Mouse (Mus musculus): ENCODE measurements at regions not wholly inside any gene's neighbourhood (a gene's known extent, or its start where the extent isn't known, plus 50 kb on each side); places are given as distances from the start of the nearest gene placed in this dataset.

GRCm38 (mm10) chr8:39695331-39695730 lies 979.5 kb upstream of the Adam24 start:
- DNase-seq, result peak in 1 of 2 experiments; percentile 21

GRCm38 (mm10) chr8:39705843-39706242 lies 969.0 kb upstream of the Adam24 start:
- DNase-seq, result no peak

GRCm38 (mm10) chr8:39742377-39742776 lies 932.5 kb upstream of the Adam24 start:
- DNase-seq, result no peak

- DNase-seq, result no peak
Observed at GRCm38 (mm10) chr8:39746225-39746624, 928.7 kb upstream of the Adam24 start.

GRCm38 (mm10) chr8:39759905-39760304 lies 915.0 kb upstream of the Adam24 start:
- DNase-seq, result no peak

GRCm38 (mm10) chr8:39779449-39779848 lies 895.4 kb upstream of the Adam24 start:
- DNase-seq, result no peak

- no peak for DNase-seq
Observed at GRCm38 (mm10) chr8:39780169-39780568, 894.7 kb upstream of the Adam24 start.

- DNase-seq, result no peak
Observed at GRCm38 (mm10) chr8:39781424-39782161, 893.3 kb upstream of the Adam24 start.

- no peak for DNase-seq
Observed at GRCm38 (mm10) chr8:39782162-39782530, 892.7 kb upstream of the Adam24 start.
